Comparison of ENCODE assay signal across 10 mouse cellular contexts in the genomic region with DNA sequence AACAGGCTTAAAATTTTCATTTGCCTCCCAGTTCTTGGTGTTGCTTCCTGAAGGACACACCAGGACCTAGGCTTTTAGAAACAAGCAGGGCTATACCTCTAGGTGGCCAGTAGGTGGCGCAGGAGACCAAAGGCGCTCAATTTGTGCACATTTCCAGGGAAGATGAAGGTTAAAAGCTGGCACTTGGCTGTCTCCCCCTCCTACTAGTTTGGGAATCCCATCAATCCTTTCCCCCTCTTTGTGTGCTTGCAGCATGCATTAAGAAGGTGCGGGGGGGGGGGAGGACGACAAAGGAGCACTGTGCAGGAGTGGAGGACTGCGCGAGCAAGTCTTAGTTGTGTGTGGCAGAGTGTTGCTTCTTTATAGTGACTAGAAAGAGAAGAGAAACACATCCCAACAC. TPM values are rescaled to one million over a fixed set of nuclear protein-coding genes. Genes with fewer than 3 reads are reported as not detected.
A peak's percentile ranks its signal among the peaks of the same experiment; 100 is the strongest.
DNase-seq lines count a peak whose midpoint lies in the region; ATAC-seq and TF ChIP-seq lines count a peak whose summit lies in the region.
"Had no signal": no experiment of that assay in that cellular context is flagged by ENCODE, and none has a peak within 500 bp of the region (broad histone marks: within the 10 kb centered on the region; RNA-seq: fewer than 3 reads in every experiment).

No protein-coding gene starts in this region.

- no peaks in the 10 kb centered on the region for H3K27me3 ChIP-seq in embryonic facial prominence, embryonic 14.5 days (replicated peaks; ENCODE audit: control insufficient read depth, insufficient read depth, low read length)
- no peaks in the 10 kb centered on the region for H3K27me3 ChIP-seq in hindbrain, embryonic 11.5 days (ENCODE audit: control insufficient read depth, insufficient read depth, low read length)
- H3K27me3 ChIP-seq: embryonic facial prominence, embryonic 12.5 days; lung, embryonic 15.5 days had no signal

- peaks cover 18% of the 10 kb centered on the region; the same call in 1 of the 2 replicates for H3K4me1 ChIP-seq in embryonic facial prominence, embryonic 14.5 days (ENCODE audit: control insufficient read depth, insufficient read depth, low read length)
- peaks cover 8% of the 10 kb centered on the region for H3K4me1 ChIP-seq in hindbrain, embryonic 11.5 days (replicated peaks; ENCODE audit: control insufficient read depth, insufficient read depth, low read length)
- H3K4me1 ChIP-seq in olfactory bulb, adult 2 months (ENCODE audit: control insufficient read depth, insufficient read depth, low read length) = peaks cover 18% of the 10 kb centered on the region

- no peak overlapping the region for H3K4me2 ChIP-seq in embryonic facial prominence, embryonic 14.5 days (ENCODE audit: low read depth, low read length)
- no peak overlapping the region for H3K4me2 ChIP-seq in hindbrain, embryonic 11.5 days (replicated peaks; ENCODE audit: low read depth, low read length)
- H3K4me2 ChIP-seq: embryonic facial prominence, embryonic 12.5 days; lung, embryonic 15.5 days had no signal

- TF ChIP-seq POLR2A in olfactory bulb, adult 2 months (IDR thresholded peaks at IDR 0.05; ENCODE audit: insufficient read depth, low read depth, low read length) = no peak

- H3K36me3 ChIP-seq in embryonic facial prominence, embryonic 14.5 days (ENCODE audit: control insufficient read depth, insufficient read depth, low read length) = peaks cover 39% of the 10 kb centered on the region
- no peaks in the 10 kb centered on the region for H3K36me3 ChIP-seq in hindbrain, embryonic 11.5 days (ENCODE audit: control insufficient read depth, insufficient read depth, low read length)

- H3K4me3 ChIP-seq in embryonic facial prominence, embryonic 14.5 days (ENCODE audit: low read depth, low read length) = no peak overlapping the region
- no peak overlapping the region for H3K4me3 ChIP-seq in hindbrain, embryonic 11.5 days (ENCODE audit: low read depth, low read length)
- no peak overlapping the region for H3K4me3 ChIP-seq in olfactory bulb, adult 2 months (ENCODE audit: insufficient read depth, low read depth, low read length)
- H3K4me3 ChIP-seq: embryonic facial prominence, embryonic 12.5 days; lung, embryonic 15.5 days had no signal

- H3K9ac ChIP-seq in embryonic facial prominence, embryonic 14.5 days (ENCODE audit: low read depth, low read length) = no peak overlapping the region
- H3K9ac ChIP-seq in hindbrain, embryonic 11.5 days (ENCODE audit: low read depth, low read length) = no peak overlapping the region
- H3K9ac ChIP-seq: embryonic facial prominence, embryonic 12.5 days; lung, embryonic 15.5 days had no signal

- no peak overlapping the region for H3K27ac ChIP-seq in embryonic facial prominence, embryonic 14.5 days (replicated peaks; ENCODE audit: low read depth, low read length)
- H3K27ac ChIP-seq in hindbrain, embryonic 11.5 days (ENCODE audit: low read depth, low read length) = no peak overlapping the region
- no peak overlapping the region for H3K27ac ChIP-seq in olfactory bulb, adult 2 months (ENCODE audit: insufficient read depth, low read depth, low read length)
- H3K27ac ChIP-seq: embryonic facial prominence, embryonic 12.5 days; lung, embryonic 15.5 days had no signal

- ATAC-seq in embryonic facial prominence, embryonic 14.5 days (ENCODE audit: low read depth) = peak; percentile 27; the same call in 1 of the 2 replicates
- ATAC-seq in hindbrain, embryonic 11.5 days (ENCODE audit: low FRiP score) = peak; percentile 50

- DNase-seq in layer of hippocampus, postnatal 10 days (ENCODE audit: low spot score in 2 of 2) = peak; percentile 84 to 90
- DNase-seq in layer of hippocampus, adult 11-12 months (ENCODE audit: low spot score) = no peak
- peak; percentile 88 for DNase-seq in brain, adult 2 months (ENCODE audit: low read depth, low spot score)
- DNase-seq in embryonic facial prominence, embryonic 14.5 days (ENCODE audit: low spot score) = peak; percentile 84
- peak; percentile 90 for DNase-seq in hindbrain, embryonic 11.5 days (ENCODE audit: low spot score)
- peak; percentile 42 to 58 for DNase-seq in lung, adult 18-20 months
- peak; percentile 63 for DNase-seq in urinary bladder, adult 2 months (ENCODE audit: low spot score)

- WGBS in embryonic facial prominence, embryonic 14.5 days = 22% methylated on average over 6 of the region's 6 CpGs
- 18% methylated on average over 6 of the region's 6 CpGs for WGBS in hindbrain, embryonic 11.5 days
- WGBS in olfactory bulb, adult 2 months = 10% methylated on average over 6 of the region's 6 CpGs

- peak; percentile 57; the same call in 1 of the 2 replicates for TF ChIP-seq CTCF in olfactory bulb, adult 2 months (IDR thresholded peaks at IDR 0.05; ENCODE audit: insufficient read depth, low read depth, low read length)

- H3K9me3 ChIP-seq in embryonic facial prominence, embryonic 14.5 days (ENCODE audit: control insufficient read depth, low read length) = no peaks in the 10 kb centered on the region
- H3K9me3 ChIP-seq in hindbrain, embryonic 11.5 days (ENCODE audit: control insufficient read depth, low read length) = no peaks in the 10 kb centered on the region
- H3K9me3 ChIP-seq: embryonic facial prominence, embryonic 12.5 days; lung, embryonic 15.5 days had no signal

RNA-seq across cellular contexts. Expression of gene Igfbp5, which starts 8.8 kb away (rescaled TPM):
- total RNA-seq in layer of hippocampus, postnatal 10 days (2021) = 10 to 100 TPM; 76.0 to 83.6 TPM
- polyA plus RNA-seq in embryonic facial prominence, embryonic 14.5 days (2014; fragmentation: Nextera tagmentation; extraction: Ambion mirVana) = 131 and 138 TPM in 2 replicates
- 28.1 and 34.8 TPM in 2 replicates for polyA plus RNA-seq in hindbrain, embryonic 11.5 days (2014; fragmentation: Nextera tagmentation; extraction: Ambion mirVana)
- 101 and 111 TPM in 2 replicates for polyA plus RNA-seq in olfactory bulb, adult 2 months (2012; ENCODE audit: insufficient read depth, insufficient read length, low replicate concordance, missing spikeins)
- 58.6 and 85.5 TPM in 2 replicates for polyA plus RNA-seq in urinary bladder, adult 2 months (2012; rRNA removed)

RNA-seq across cellular contexts. Expression of gene Igfbp2, which starts 41.6 kb away (rescaled TPM):
- total RNA-seq in layer of hippocampus, postnatal 10 days (2021) = 100 to 1,000 TPM; 106 to 129 TPM
- polyA plus RNA-seq in embryonic facial prominence, embryonic 14.5 days (2014; fragmentation: Nextera tagmentation; extraction: Ambion mirVana) = 446 and 451 TPM in 2 replicates
- polyA plus RNA-seq in hindbrain, embryonic 11.5 days (2014; fragmentation: Nextera tagmentation; extraction: Ambion mirVana) = 521 and 561 TPM in 2 replicates
- not detected in 2 replicates for polyA plus RNA-seq in olfactory bulb, adult 2 months (2012; ENCODE audit: insufficient read depth, insufficient read length, low replicate concordance, missing spikeins)
- 874 and 1,097 TPM in 2 replicates for polyA plus RNA-seq in urinary bladder, adult 2 months (2012; rRNA removed)

Comparison
In these comparisons a context has a peak if more than half of its experiments do, and no peak if none do; other contexts are left out.
1. RNA of gene Igfbp2, which starts 41.6 kb away (polyA plus RNA-seq): 874 to 1,097 TPM in urinary bladder, adult 2 months, 521 to 561 TPM in hindbrain, embryonic 11.5 days and 446 to 451 TPM in embryonic facial prominence, embryonic 14.5 days; not detected in olfactory bulb, adult 2 months; every median in the first group is over 100 times any median in the second.